Mouse (Mus musculus) spleen, adult 2 months (tissue): ENCODE measurements around the gene Kif3c.

ENCODE experiments used
- CTCF ChIP-seq: fragments of 200-500 bp; IDR thresholded peaks from 2 replicates; pipeline ENCODE4 v1.5.1; 2011; ENCODE audit warnings: mild to moderate bottlenecking, inconsistent platforms; ENCODE audit not compliant: insufficient read depth, insufficient read length, insufficient replicate concordance; ENCODE audit errors: extremely low read depth
- POLR2A ChIP-seq: fragments of 200-500 bp; IDR thresholded peaks from 2 replicates; pipeline ENCODE4 v1.6.1; 2011; ENCODE audit warnings: low read depth, low read length, inconsistent platforms

GRCm38 (mm10) chr12:3377190-3377589 is 12.3 kb downstream of the Kif3c start:
- TF ChIP-seq CTCF, result no peak
- TF ChIP-seq POLR2A, result no peak
